Mouse (Mus musculus) embryonic fibroblast, embryonic 13.5 days (primary cell): Measurements from ENCODE around the gene Mid2.

Experiments used
- CTCF ChIP-seq: IDR thresholded peaks from 2 replicates; pipeline ENCODE4 v1.5.1; 2011; ENCODE audit warnings: mild to moderate bottlenecking, control low read depth, low read length, moderate library complexity, borderline replicate concordance; ENCODE audit not compliant: insufficient read depth
- POLR2A ChIP-seq: IDR thresholded peaks from 2 replicates; pipeline ENCODE4 v1.6.1; 2011; ENCODE audit warnings: low read depth, mild to moderate bottlenecking, control low read depth, low read length, moderate library complexity

DNA sequence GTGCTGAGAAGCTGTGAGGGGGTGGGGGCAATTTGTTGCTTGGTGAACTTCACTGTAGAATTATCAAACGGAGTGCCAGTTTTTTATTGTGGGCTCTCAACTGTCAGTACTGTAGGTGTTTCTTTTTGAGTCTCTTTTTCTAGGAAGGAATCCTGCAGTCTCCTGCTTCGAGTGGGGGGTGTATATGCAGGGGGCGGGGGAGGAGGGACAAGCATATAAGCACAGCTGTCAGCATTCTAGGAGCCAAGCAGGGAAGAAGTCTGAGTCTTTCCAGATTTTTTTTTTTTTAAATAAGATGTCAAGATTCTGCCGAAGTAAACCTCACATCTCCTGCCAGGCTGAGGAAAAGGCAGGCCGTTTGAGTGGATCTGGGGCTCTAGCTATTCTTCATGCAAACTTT is 78.8 kb downstream of the Mid2 start:
- no peak for TF ChIP-seq CTCF
- TF ChIP-seq POLR2A, result no peak
